Mouse (Mus musculus) forebrain, embryonic 10.5 days (tissue): Measurements from ENCODE around the gene Ckb. TPM values are rescaled to one million over a fixed set of nuclear protein-coding genes. Genes with fewer than 3 reads are reported as not detected.

ENCODE experiments used
- DNase-seq: peaks from one replicate; pipeline ENCODE4 v3.0.0-alpha.2; 2017; ENCODE audit warnings: low spot score; ENCODE audit errors: extremely low spot score
- H3K27ac ChIP-seq: fragments of 300-500 bp; sonication (generic); 2 replicates; pipeline ENCODE4 v1.5.1; 2016; ENCODE audit warnings: mild to moderate bottlenecking
- H3K27me3 ChIP-seq: fragments of 300-500 bp; sonication (generic); 2 replicates; pipeline ENCODE4 v1.6.1; 2016; ENCODE audit warnings: mild to moderate bottlenecking; ENCODE audit not compliant: poor library complexity, severe bottlenecking
- H3K36me3 ChIP-seq: fragments of 300-500 bp; sonication (generic); replicated peaks from 2 replicates; pipeline ENCODE4 v1.6.1; 2016; ENCODE audit warnings: mild to moderate bottlenecking, moderate library complexity
- H3K4me1 ChIP-seq: fragments of 300-500 bp; sonication (generic); 2 replicates; pipeline ENCODE4 v1.6.1; 2016
- H3K4me3 ChIP-seq: fragments of 300-500 bp; sonication (generic); 2 replicates; pipeline ENCODE4 v1.5.1; 2016; ENCODE audit warnings: mild to moderate bottlenecking, moderate library complexity
- H3K9me3 ChIP-seq: fragments of 300-500 bp; sonication (generic); 2 replicates; pipeline ENCODE4 v1.6.1; 2016; ENCODE audit warnings: mild to moderate bottlenecking, moderate library complexity
- WGBS: fragments of 180-500 bp; shearing (Covaris S2); methylation state at CpG from one replicate; pipeline ENCODE4 v1.1.7; 2016; 5-methylcytosine and 5-hydroxymethylcytosine counted together
- polyA plus RNA-seq: library from polyadenylated mRNA; unstranded; fragments of >200 nt; fragmentation: Nextera tagmentation; extraction: Ambion mirVana; gene quantifications from 2 replicates; pipeline ENCODE4 v1.2.1, GENCODE M21; 2016

Ckb gene
- polyA plus RNA-seq, 1 experiment from 2014 or later: 1,567 TPM

- H3K4me3 ChIP-seq: no peak overlapping the region
Measured at GRCm38 (mm10) chr12:111700920-111701458, 28.9 kb upstream of the Ckb start.

GRCm38 (mm10) chr12:111699542-111699941 is 27.4 kb upstream of the Ckb start:
- Histone ChIP-seq H3K4me3 (no peak overlapping the region), H3K9me3 (no peaks in the 10 kb centered on the region), H3K27me3 (no peaks in the 10 kb centered on the region), H3K36me3 (no peaks in the 10 kb centered on the region), H3K27ac (peak overlapping the region; percentile 68), H3K4me1 (peaks cover 64% of the 10 kb centered on the region)
- DNase-seq: no peak
- 90% methylated on average over 4 of the region's 4 CpGs for WGBS

More at GRCm38 (mm10) chr12:111700920-111701458, 28.9 kb upstream of the Ckb start:
- DNase-seq: no peak
- Histone ChIP-seq H3K27me3 (no peaks in the 10 kb centered on the region), H3K4me1 (peaks cover 62% of the 10 kb centered on the region), H3K27ac (peak overlapping the region; percentile 44), H3K36me3 (peaks cover 1% of the 10 kb centered on the region), H3K9me3 (no peaks in the 10 kb centered on the region)
- WGBS: 71% methylated on average over 9 of the region's 9 CpGs

GRCm38 (mm10) chr12:111698346-111698913 is 26.3 kb upstream of the Ckb start:
- no peaks in the 10 kb centered on the region for H3K36me3 ChIP-seq
- peak overlapping the region; percentile 98 for H3K27ac ChIP-seq
- H3K27me3 ChIP-seq: no peaks in the 10 kb centered on the region
- 82% methylated on average over 6 of the region's 6 CpGs for WGBS
- H3K9me3 ChIP-seq: no peaks in the 10 kb centered on the region
- DNase-seq: no peak
- H3K4me1 ChIP-seq: peaks cover 72% of the 10 kb centered on the region
- no peak overlapping the region for H3K4me3 ChIP-seq

GRCm38 (mm10) chr12:111697708-111698107 is 25.6 kb upstream of the Ckb start:
- Histone ChIP-seq H3K4me1 (peaks cover 79% of the 10 kb centered on the region), H3K27ac (peak overlapping the region; percentile 98)

GRCm38 (mm10) chr12:111696239-111696638 is 24.1 kb upstream of the Ckb start:
- Histone ChIP-seq H3K27me3 (no peaks in the 10 kb centered on the region), H3K27ac (peak overlapping the region; percentile 98), H3K4me1 (peaks cover 89% of the 10 kb centered on the region), H3K36me3 (no peaks in the 10 kb centered on the region), H3K9me3 (no peaks in the 10 kb centered on the region), H3K4me3 (no peak overlapping the region)
- peak; percentile 81 for DNase-seq
- WGBS: 22% methylated on average over 6 of the region's 6 CpGs

More at GRCm38 (mm10) chr12:111697708-111698107, 25.6 kb upstream of the Ckb start:
- Histone ChIP-seq H3K36me3 (no peaks in the 10 kb centered on the region), H3K9me3 (no peaks in the 10 kb centered on the region), H3K4me3 (no peak overlapping the region), H3K27me3 (no peaks in the 10 kb centered on the region)
- no peak for DNase-seq
- 74% methylated on average over 4 of the region's 4 CpGs for WGBS

- Histone ChIP-seq H3K4me3 (peak overlapping the region; percentile 40), H3K27me3 (no peaks in the 10 kb centered on the region), H3K27ac (peak overlapping the region; percentile 98), H3K9me3 (no peaks in the 10 kb centered on the region), H3K4me1 (peaks cover 90% of the 10 kb centered on the region), H3K36me3 (no peaks in the 10 kb centered on the region)
- 45% methylated on average over 13 of the region's 13 CpGs for WGBS
- peak; percentile 71 for DNase-seq
Measured at GRCm38 (mm10) chr12:111694880-111695804, 23.0 kb upstream of the Ckb start.

GRCm38 (mm10) chr12:111694271-111694781 is 22.2 kb upstream of the Ckb start:
- 9% methylated on average over 12 of the region's 12 CpGs for WGBS
- no peak for DNase-seq
- Histone ChIP-seq H3K4me1 (peaks cover 90% of the 10 kb centered on the region), H3K27ac (peak overlapping the region; percentile 98), H3K27me3 (no peaks in the 10 kb centered on the region), H3K36me3 (no peaks in the 10 kb centered on the region), H3K4me3 (peak overlapping the region; percentile 40), H3K9me3 (no peaks in the 10 kb centered on the region)

- Histone ChIP-seq H3K4me3 (peak overlapping the region; percentile 40), H3K4me1 (peaks cover 91% of the 10 kb centered on the region), H3K36me3 (no peaks in the 10 kb centered on the region), H3K9me3 (no peaks in the 10 kb centered on the region), H3K27me3 (no peaks in the 10 kb centered on the region), H3K27ac (peak overlapping the region; percentile 98)
- WGBS: 15% methylated on average over 18 of the region's 18 CpGs
- peak; percentile 90 for DNase-seq
Measured at GRCm38 (mm10) chr12:111693341-111694270, 21.5 kb upstream of the Ckb start.

- Histone ChIP-seq H3K27ac (peak overlapping the region; percentile 98), H3K4me3 (peak overlapping the region; percentile 40; the same call in 1 of the 2 replicates), H3K36me3 (no peaks in the 10 kb centered on the region), H3K9me3 (no peaks in the 10 kb centered on the region), H3K27me3 (no peaks in the 10 kb centered on the region), H3K4me1 (peaks cover 92% of the 10 kb centered on the region)
- WGBS: 77% methylated on average over 5 of the region's 5 CpGs
- DNase-seq: no peak
Measured at GRCm38 (mm10) chr12:111692899-111693298, 20.8 kb upstream of the Ckb start.

GRCm38 (mm10) chr12:111691346-111691872 is 19.3 kb upstream of the Ckb start:
- Histone ChIP-seq H3K27me3 (no peaks in the 10 kb centered on the region), H3K4me1 (peaks cover 98% of the 10 kb centered on the region), H3K36me3 (no peaks in the 10 kb centered on the region), H3K27ac (peak overlapping the region; percentile 98), H3K4me3 (peak overlapping the region; percentile 23; the same call in 1 of the 2 replicates), H3K9me3 (no peaks in the 10 kb centered on the region)
- WGBS: 14% methylated on average over 5 of the region's 5 CpGs
- peak; percentile 79 for DNase-seq

- Histone ChIP-seq H3K4me3 (no peak overlapping the region), H3K27ac (peak overlapping the region; percentile 98), H3K4me1 (peaks cover 84% of the 10 kb centered on the region), H3K9me3 (no peaks in the 10 kb centered on the region), H3K27me3 (no peaks in the 10 kb centered on the region), H3K36me3 (peaks cover 1% of the 10 kb centered on the region)
- DNase-seq: no peak
- 91% methylated on average over 11 of the region's 11 CpGs for WGBS
Measured at GRCm38 (mm10) chr12:111689426-111689825, 17.3 kb upstream of the Ckb start.

- Histone ChIP-seq H3K27me3 (no peaks in the 10 kb centered on the region), H3K4me1 (peaks cover 70% of the 10 kb centered on the region), H3K36me3 (peaks cover 15% of the 10 kb centered on the region), H3K9me3 (no peaks in the 10 kb centered on the region), H3K27ac (peak overlapping the region; percentile 98), H3K4me3 (no peak overlapping the region)
- no peak for DNase-seq
- 38% methylated on average over 2 of the region's 2 CpGs for WGBS
Measured at GRCm38 (mm10) chr12:111688069-111688428, 15.9 kb upstream of the Ckb start.
